Mouse (Mus musculus): ENCODE measurements around the gene Ift80.

DNA sequence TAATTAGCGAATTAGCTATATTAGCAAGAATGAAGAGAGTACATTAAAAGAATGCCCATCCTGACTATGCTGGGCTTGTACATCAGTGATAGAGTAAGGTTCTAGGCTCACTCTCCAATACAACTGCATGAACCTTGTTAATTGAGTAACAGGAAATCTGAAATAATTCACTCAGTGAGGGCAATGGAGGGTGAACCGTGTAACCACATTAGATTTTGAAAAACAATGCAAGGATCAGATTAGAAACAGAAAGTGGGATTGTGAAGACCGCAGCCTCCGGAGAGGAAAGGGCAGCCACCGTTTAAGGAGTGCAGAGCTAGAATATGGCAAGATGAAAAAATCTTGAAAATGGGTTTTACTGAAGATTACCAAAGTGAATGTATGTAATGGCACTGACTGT is 36.9 kb upstream of the Ift80 start:
- TF ChIP-seq CTCF (IDR thresholded peaks at IDR 0.05; ENCODE audit: low read depth, low read length) (no peak), GATA1 (IDR thresholded peaks at IDR 0.05; ENCODE audit: borderline replicate concordance, low read length) (no peak), POLR2AphosphoS5 (IDR thresholded peaks at IDR 0.05; ENCODE audit: insufficient replicate concordance, low read depth, low read length) (no peak), GATA2 (IDR thresholded peaks at IDR 0.05; ENCODE audit: borderline replicate concordance, low read depth, low read length) (no peak)

Measured in G1E (cell line).